Mouse (Mus musculus): ENCODE measurements around the gene Gm11172. TPM values are rescaled to one million over a fixed set of nuclear protein-coding genes. Genes with fewer than 3 reads are reported as not detected.
"Not testable (repeated sequence)": the region's sequence is repeated elsewhere in the genome, so short reads cannot be mapped to it uniquely, and the experiment has no call there.

The Gm11172 gene
- total RNA-seq, 2 experiments from 2014 or later = not detected

DNA sequence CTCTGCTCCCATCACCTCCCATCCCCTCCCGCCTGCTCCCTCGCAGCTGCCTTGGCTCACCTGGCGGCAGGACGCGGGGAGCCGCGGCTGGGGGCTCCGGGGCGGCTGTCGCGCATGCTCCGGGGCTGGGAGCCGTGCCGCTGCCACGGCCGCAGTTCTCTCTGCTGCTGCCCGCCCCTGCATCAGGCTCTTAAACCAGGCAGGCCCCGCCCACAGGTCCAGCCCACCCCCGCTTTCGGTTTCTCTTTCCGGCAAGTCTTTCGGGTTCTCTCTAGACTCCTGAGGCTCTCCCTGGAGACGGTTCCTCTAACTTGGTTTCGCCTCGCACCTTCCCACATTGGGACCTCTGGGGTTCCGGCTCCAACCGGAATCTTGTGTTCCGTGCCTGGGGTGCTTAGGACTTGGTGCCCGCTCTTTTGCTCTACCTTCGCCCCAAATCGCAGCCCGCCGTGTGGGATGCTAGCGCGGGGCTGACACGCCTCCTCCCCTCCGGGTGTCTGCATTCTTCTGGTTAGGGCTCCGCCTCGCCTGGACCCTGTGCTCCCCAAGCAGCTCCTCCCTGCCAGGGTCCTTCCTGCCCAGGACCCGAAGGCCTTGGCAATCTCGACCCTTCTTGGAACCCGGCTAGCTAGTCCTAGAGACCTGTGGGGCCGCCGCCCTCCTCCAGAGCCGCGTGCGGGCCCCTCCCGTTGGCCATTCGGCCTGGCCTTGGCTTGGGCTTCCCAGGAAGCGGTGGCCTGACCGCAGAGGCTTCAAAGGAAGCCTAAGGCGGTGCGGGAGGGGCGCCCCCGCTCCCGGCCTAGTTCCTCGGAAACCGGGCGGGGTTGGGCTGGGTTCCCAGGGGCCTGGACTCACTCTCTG lies 27.1 kb upstream of the Gm11172 start, which contains the start of gene Socs1:
Gene Socs1, minus strand, starts transcription at position 166 of the 861 bp plus-strand sequence.
- peak; percentile 95 for DNase-seq

DNA sequence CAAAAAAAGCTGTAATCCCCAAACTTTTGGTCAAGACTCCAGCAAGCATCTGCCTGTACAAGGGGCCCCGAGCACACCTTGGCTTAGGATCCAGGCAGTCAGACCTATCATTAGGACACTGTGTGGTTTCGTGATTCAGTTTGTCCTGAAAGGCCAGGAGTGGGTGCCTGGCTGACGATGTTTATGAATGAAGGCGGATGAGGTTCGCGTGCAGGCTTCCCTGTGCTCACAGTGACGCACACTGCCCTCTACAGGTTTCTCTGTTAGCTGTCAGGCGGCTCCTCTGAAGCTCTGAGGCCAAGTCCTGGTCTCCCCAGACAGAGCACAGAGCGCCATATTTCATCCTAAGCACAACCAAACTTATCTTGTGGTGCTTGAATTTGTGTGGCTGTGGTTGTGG lies 26.4 kb upstream of the Gm11172 start:
- peak; percentile 84 for DNase-seq

DNA sequence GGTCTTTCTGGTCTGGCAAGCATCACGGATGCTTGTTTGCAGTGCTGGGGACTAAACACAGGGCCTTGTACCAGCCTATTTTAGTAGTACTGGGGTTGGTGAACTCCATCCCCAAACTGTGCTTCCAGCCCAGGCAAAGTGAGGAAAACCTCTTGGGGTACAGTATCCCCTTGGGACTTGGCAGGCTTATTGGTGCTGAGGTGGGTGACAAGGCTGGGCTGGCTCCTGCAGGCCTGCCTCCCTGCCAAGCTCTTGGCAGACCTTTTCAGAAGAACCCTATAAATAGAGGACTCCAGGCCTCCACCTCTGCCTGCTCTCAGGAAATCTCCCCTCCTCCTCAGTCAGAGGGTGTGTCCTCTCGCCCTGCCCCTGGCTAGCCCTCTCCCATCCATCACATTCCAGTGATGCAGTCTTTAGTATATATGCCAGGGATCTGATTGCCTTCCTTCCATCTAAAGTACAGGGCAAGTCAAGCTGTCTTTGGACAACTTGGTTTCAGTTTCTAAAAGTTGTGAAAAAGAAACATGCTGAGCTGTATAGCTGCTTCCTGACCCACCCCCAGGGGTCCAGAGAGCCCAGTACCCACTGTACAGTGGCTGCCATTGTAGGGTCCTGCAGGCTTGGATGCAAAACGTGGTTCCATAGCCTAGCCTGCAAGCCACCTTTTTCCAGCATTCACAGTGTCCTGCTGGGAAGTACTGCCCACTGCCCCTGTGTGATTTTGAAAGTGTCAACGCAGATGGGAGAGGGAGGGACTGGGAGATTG lies 25.8 kb upstream of the Gm11172 start:
- DNase-seq = no peak

DNA sequence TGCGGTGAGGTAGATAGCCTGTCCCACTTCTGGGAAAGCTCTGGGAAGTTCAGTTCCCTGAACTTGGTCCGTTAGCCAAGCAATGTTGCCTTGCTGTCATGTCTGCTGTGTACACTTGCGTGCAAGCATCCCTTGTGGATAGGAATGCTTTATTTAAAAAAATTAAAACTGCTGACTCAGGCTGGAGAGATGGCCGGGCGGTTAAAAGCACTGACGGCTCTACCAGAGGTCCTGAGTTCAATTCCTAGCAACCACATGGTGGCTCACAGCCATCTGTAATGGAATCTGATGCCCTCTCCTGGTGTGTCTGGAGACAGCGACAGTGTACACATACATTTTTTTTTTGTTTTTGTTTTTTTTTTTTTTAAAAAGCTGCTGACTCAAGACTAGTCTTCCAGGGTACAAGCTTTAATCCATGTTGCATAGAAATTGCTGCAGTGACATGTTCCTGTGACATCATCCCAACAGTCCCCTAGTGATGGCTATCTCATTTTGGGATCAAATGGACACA lies 25.1 kb upstream of the Gm11172 start:
- no peak for DNase-seq

DNA sequence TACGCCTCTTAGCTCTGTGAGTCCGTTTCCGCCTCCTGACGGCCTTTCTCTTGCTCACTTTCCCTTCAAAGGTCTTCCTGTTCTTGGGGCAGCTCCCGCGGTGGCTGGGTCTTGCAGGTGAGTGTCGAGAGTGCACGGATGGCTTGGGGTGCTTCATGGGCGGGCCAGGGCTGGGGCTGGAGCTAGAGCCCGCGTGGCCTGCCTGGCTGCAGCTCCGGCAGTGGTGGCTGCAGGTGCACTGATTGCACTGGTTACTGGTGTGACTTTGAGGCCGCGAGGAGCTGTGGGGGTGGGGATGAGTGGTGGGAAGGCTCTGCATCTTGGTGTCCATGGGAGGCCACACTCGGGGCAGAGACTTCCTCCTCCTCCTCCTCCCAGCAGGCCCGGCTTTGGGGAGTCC lies 24.4 kb upstream of the Gm11172 start, which contains the start of gene Tnp2:
Gene Tnp2, minus strand, starts transcription at position 390 of the 400 bp plus-strand sequence.
- DNase-seq = no peak

DNA sequence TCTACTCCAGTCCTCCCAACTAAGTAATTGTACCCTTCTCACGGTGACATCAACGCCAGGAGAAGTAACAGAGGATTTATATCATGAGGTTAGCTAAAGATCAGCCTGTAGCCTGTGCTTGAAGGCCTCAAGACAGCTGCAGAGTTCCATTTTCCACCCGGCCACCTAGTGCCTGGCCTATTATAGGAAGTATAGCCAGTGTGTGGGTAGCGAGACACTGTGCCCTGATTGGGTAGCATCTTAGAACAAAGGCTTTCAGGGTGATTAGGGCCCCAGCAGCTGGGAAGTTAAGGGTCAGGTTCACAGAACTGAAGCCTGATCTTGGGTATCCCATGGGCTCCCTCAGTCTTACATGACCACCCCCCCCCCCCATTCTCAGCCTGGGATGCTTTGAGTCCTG lies 23.8 kb upstream of the Gm11172 start:
- no peak for DNase-seq

DNA sequence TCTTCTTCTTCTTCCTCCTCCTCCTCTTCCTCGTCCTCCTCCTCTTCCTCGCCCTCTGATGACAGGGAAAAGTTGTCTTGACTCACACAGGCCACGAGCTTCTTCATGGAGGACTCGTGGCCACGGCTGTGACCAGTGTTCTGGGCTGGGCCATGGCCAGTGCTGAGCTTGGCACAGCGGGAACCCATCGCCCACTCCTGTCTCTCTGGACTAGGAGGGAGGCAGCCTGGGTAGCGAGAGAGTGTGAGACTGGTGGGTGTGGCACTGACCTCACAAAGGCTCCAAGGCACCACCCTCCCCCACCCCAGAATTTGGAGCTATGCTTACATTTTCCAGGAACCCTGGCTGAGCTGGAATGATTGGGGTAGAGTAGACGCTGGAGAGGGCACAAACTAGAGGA lies 22.0 kb upstream of the Gm11172 start, which contains the start of gene Prm3:
Gene Prm3, minus strand, starts transcription at position 213 of the 400 bp plus-strand sequence.
- no peak for DNase-seq

DNA sequence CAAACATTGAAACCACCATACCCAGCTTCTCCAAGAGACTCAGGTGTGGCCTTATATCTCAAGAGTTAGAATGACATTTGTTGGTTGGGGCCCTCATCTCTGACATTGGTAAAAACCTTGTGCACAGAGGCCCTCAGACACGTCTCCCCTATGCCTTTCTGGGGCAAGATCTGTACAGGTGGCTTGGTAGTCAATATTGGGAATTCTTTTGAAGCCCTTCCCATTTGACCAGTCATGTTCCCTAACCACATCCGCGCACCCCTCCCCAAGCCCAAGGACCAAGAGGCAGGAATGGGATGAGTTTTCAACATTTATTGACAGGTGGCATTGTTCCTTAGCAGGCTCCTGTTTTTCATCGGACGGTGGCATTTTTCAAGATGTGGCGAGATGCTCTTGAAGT lies 16.7 kb upstream of the Gm11172 start, which contains the start of gene Prm2:
Gene Prm2, minus strand, starts transcription at position 101 of the 400 bp plus-strand sequence.
- no peak for DNase-seq

DNA sequence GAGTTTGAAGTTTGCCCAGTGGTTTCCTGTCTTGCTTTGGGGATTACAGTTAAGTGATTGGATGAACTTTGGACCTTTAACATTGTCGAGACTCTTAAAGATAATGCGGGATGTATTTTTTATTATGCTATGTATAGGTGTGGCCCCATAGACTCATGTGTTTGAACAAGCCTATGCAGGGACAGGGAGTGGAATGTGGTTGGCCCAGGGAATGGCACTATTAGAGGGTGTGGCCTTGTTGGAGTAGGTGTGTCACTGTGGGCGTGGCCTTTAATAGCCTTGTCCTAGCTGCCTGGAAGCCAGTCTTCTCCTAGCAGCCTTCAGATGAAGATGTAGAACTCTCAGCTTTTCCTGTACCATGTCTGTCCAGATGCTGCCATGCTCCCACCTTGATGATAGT lies 10.3 kb upstream of the Gm11172 start:
- not testable (repeated sequence) for DNase-seq

DNA sequence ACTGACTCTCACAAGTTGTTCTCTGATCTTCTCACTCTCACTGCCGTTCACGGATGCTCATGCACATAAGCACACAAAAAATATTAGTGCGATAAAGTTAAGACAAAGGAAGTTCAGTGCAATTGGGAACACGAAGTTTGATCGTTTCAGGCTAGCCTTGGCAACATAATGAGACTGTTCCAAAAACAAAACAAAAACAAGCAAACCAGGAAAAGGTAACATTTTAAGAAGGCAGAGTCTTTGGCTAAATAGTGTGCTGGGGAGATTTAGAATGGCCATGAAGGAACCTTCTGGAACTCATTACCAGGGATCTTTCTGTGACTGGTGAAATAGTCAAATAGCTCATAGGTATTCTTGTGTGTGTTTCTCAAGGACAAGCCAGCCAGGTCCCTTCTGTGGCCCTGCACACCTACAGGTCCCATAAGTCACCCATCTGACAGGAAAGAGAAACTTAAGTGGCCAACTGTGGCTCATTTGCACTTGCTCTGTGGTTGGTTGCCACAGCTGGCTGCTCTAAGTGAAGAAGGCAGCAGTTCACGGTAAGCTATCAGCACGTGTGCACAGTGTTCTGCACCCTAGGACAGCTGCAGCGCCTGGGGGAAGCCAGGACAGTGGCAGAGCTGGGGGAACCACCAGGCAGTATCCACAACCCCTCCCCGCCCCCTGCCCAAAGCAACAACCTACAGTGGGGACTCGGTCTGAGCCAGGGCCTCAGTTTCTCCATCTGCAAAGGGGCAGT lies 6.8 kb upstream of the Gm11172 start, which contains the start of gene Prm1:
Gene Prm1, minus strand, starts transcription at position 51 of the 739 bp plus-strand sequence.
- no peak for DNase-seq

DNA sequence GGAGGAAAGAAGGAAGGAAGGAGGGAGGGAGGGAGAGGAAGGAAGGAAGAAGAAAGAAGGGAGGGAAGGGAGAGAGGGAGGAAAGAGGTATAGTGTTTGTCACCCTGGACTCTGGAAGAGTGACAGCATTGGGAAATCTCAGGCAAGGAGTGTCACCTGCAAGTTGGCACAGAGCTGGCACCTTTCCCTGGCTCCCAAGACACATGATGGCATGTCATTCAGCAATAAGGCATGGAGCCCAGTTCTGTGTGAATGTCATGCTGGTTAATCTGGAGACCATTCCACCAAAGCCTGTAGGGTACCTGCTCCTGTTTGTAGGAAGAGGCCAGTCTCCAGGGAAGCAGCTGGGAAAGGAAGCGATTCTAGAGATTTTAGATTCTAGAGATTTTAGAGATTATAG lies 2.3 kb upstream of the Gm11172 start:
- no peak for DNase-seq

DNA sequence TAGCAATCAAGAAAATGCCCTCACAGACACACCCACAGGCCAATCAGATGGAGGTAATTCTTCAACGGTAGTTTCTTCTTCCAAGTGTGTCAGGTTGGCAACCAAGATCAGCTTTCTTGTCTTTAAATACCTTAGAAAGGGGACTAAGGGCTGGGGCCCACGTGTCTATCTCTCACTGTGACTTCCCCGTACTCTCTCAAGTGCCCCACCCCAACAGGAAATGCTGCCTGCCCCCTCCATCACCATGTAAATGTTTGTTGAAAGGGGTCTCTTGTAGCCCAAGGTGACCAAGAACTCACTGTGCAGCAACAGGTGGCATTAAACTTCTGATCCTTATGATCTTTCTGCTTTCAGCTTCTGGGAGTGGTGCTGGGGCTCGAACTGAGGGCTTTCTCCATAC lies 1.0 kb downstream of the Gm11172 start:
- DNase-seq = no peak

DNA sequence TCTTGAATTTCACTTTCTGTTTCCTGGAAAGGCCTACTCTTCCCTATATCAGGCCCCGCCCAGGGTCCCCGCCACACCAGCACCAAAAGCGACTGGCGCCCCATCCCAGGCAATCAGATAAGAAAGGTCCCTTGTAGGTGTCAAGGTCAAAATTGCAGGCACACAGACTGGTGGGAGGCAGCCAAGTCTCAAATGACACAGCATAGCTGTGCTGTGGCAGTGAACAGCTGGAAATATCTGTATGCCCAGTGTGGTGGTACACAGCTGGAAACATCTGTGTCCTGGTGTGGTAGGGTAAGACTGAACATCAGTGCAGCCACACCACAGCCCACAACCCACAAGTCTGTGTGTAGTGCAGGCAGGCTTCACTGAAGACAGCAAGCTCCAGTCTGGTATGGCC lies 2.1 kb downstream of the Gm11172 start:
- peak; percentile 56 for DNase-seq

DNA sequence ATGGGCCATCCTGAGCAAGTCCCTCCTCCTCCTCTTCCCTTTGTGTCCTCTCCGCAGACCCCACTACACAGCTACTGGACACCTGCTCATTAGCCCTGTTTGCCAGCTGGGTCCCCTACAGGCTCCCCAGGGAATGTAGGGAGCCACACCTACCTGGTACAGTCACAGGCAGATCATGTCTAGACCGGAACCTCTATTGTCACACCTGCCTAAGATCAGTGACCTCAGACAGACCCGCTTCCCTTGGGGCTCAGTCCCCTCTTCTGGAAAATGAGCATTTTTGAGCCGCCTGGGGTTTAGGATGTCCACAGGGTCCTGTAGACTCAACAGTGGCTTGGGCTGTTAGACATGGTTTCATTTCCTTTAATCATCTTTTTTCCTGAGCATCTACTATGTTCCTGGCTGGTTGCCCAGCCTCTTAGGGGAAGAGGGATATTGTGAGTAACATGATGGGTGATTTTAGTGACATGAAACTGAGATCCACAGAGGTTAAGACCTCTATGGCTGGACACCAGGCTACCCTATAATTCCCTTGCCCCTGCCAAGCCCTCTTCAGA lies 5.9 kb downstream of the Gm11172 start:
- DNase-seq = no peak

DNA sequence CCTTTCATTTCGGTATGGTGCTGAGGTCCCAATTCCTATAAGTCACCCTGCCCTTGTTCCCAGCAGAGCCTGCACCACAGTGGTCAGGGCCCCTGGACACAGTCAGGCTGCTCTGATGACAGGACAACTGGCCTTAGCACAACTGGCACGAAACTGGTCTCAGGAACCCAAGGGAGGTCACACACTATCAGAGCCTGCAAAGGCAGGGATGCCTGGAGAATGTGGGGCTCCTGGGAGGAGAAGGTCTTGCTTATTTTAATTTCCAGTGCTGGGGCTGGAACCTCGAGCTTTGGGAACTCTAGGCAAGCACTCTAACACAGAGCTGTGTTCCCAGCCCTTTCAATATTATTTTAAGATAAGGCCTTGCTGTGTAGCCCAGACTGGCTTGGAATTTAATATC lies 7.3 kb downstream of the Gm11172 start:
- no peak for DNase-seq

DNA sequence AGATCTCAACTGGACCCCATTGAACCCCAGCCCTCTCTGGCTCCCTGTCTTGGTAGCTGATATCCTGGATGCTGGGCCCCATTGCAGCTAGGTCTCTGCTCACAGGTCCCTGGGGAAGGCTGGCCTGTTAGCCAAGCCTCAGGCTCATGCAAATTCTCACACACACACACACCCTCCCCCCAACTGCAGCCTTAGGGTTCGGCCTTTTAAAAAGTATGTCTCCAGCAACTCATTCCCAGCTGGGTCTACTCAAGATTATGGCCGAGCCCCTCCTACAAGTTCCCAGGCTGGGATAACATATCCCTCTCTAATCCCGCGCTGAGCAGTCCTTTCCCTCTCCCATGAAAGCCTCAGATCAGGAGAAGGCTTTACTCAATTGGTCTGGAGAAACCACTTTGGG lies 8.7 kb downstream of the Gm11172 start:
- no peak for DNase-seq

DNA sequence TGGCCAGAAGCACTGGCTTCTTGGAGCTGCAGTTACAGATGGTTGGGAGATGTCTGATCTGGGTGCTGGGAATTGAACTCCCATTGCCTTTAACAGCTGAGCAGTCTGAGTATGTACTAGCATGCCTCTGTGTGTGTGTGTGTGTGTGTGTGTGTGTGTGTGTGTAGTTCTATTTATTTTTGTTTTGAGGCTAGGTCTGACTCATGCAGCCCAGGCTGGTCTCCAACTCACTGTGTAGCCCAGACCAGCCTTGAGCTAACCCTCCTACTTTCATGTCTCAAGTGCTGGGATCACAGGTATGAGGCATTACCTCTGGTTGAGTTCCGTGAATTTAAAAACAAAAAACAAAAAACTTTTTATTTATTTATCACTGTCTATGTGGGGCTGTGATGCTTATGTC lies 11.8 kb downstream of the Gm11172 start:
- no peak for DNase-seq

DNA sequence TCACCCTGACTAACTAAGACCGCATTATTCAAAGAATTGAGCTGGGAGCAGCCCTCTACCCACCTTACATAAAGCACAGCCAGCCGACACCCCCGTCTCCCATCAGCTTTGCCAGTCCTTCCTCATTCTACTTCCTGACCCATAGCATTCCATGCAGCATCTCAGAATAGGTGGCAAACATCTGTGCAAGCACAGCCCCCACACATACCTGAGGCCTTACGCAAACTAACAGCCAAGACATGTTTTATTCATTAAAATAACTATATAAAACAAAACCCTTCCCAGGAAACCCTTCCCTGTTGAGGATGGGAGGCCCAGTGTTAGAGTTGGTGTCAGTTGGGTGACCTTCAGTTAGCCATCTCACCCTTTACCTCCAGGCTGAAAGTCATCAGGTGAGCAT lies 13.1 kb downstream of the Gm11172 start:
- no peak for DNase-seq

DNA sequence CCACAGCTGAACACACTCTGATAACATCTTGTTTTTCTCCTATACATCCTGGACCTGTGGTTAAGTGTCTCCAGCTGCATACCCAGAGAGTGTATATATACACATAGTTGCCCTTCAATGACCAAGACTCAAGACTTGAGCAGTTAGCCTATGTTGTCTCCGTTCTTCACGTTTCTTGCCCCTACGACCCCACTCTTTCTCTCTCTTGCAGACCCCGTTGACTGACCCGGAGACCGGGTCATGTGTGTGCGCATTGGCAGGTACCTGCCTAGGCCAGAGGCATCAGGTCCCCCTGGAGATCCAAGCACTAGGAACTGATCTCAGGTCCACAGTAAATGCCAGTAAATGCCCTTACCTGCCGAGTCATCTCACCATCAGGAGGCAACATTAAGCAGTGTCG lies 14.6 kb downstream of the Gm11172 start:
- no peak for DNase-seq

DNA sequence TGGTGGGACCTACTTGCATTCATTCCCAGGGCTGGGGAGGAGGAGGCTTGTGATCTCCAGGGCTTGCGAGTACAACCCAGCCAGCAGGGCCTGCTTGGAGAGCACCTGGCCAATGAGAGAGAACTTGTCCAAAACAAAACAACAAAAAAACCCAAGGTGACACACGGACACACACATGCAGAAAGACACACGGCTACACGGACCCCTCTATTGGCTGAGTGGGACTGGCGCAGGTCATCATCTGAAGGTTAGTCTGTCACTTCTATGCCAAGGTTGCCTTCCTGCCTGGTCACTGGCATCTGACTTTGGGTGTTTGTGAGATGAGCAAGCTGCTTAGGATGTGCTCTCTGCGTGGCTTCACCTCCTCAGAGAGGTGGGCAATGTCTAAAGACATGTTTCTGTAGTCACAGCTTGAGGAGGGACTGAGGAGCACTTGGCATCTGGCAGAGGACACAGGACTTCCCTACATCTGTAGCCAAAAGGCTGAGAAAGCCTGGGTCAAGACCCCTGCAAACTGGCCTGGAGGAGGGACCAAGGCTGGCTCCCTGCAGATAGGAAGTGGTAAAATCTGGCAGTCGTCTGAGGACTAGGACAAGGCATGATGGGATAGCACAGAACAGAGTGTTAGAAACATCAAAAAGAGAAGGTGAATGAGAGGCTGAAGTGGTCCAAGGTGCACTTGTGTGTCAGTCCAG lies 15.2 kb downstream of the Gm11172 start:
- DNase-seq = no peak

DNA sequence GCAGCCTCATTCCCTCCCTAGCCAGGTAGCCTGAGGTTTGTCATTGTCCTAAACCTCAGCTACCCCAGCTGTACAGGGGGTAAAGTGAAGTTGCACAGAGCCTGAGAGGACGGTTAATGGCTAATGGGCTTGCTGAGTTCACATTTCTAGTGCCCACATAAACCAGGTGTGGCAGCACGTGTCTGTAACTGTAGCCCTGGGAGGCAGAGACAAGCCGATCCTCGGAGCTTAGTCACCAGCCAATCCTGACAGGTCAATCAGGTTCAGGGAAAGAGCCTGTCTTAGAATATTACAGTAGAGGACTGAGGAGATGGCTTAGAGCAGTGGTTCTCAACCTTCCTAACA lies 15.7 kb downstream of the Gm11172 start:
- DNase-seq = no peak

All from adrenal gland, postnatal 10 days (tissue).